ENCODE assay signal across 10 mouse cellular contexts in the genomic region with DNA sequence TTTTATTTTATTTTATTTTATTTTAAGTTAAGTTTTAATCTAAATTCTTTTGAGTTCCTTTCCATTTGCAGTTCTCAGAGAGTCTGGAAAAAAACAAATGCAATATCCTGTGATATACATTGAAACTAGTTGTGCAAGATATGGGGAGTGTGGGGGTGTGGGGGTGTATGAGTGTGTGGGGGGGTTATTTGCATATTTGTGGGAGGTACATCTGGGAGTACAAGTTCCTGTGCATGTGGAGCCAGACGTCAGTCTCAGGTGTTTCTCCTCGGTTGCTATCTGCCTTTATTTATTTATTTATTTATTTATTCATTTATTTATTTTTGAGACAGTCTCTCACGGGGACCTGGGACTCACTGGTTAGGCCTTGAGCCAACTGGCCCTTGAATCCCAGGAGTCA. TPM values are rescaled to one million over a fixed set of nuclear protein-coding genes. Genes with fewer than 3 reads are reported as not detected.
"Had no signal": no experiment of that assay in that cellular context is flagged by ENCODE, and none has a peak within 500 bp of the region (broad histone marks: within the 10 kb centered on the region; RNA-seq: fewer than 3 reads in every experiment).

No protein-coding gene starts in this region.

- H3K4me1 ChIP-seq: stomach, embryonic 15.5 days had no signal

- H3K4me3 ChIP-seq: intestine, embryonic 15.5 days; limb, embryonic 10.5 days; midbrain, embryonic 13.5 days; stomach, embryonic 15.5 days had no signal

- DNase-seq: kidney, adult 18-20 months; kidney, postnatal 25 days; layer of hippocampus, adult 9-11 months; thymus, adult 2 months; thymus, postnatal 25 days had no signal

- H3K9me3 ChIP-seq: intestine, embryonic 15.5 days; limb, embryonic 10.5 days; midbrain, embryonic 13.5 days; stomach, embryonic 15.5 days had no signal

- H3K27ac ChIP-seq: intestine, embryonic 15.5 days; limb, embryonic 10.5 days; midbrain, embryonic 13.5 days; stomach, embryonic 15.5 days had no signal

- ATAC-seq: intestine, embryonic 15.5 days; midbrain, embryonic 13.5 days had no signal

- H3K9ac ChIP-seq: intestine, embryonic 15.5 days; midbrain, embryonic 13.5 days; stomach, embryonic 15.5 days had no signal

- H3K4me2 ChIP-seq: intestine, embryonic 15.5 days; midbrain, embryonic 13.5 days; stomach, embryonic 15.5 days had no signal

- H3K36me3 ChIP-seq: intestine, embryonic 15.5 days; limb, embryonic 10.5 days; midbrain, embryonic 13.5 days; stomach, embryonic 15.5 days had no signal

- H3K27me3 ChIP-seq: stomach, embryonic 15.5 days had no signal

RNA-seq across cellular contexts. Expression of a gene that starts 53.0 kb away (rescaled TPM):
- polyA plus RNA-seq: urinary bladder, adult 2 months had no signal
